ENCODE assay signal across 1 mouse cellular context in genomic region chr19:43689419-43690246, GRCm38 (mm10).
TF ChIP-seq lines count a peak whose summit lies in the region.

Gene Entpd7, plus strand, starts transcription at chr19:43689672.

TF ChIP-seq in CH12.LX, 34 proteins besides CTCF, POLR2A, EP300 and RAD21 (continued from another document):
- TF ChIP-seq UBTF (IDR thresholded peaks at IDR 0.05; ENCODE audit: low read depth, low read length), result 0 out of 2 replicates have a peak, but pooled peaks have one; percentile 62
- TF ChIP-seq ETS1 (conservative IDR thresholded peaks at IDR 0.05; ENCODE audit: low read depth, low read length), result no peak
- TF ChIP-seq ZKSCAN1 (IDR thresholded peaks at IDR 0.05; ENCODE audit: borderline replicate concordance, low read depth, low read length), result no peak
- peak; percentile 65; the same call in 1 of the 2 replicates for TF ChIP-seq TBP (conservative IDR thresholded peaks at IDR 0.05; ENCODE audit: low read depth, low read length)
- no peak for TF ChIP-seq JUN (IDR thresholded peaks at IDR 0.05; ENCODE audit: insufficient read depth, low read depth, low read length)
- no peak for TF ChIP-seq ZC3H11A (IDR thresholded peaks at IDR 0.05; ENCODE audit: low read depth, low read length)
- TF ChIP-seq KAT2A (IDR thresholded peaks at IDR 0.05; ENCODE audit: insufficient replicate concordance, low read length), result 0 out of 2 replicates have a peak, but pooled peaks have one; percentile 16
- peak; percentile 64 for TF ChIP-seq HCFC1 (IDR thresholded peaks at IDR 0.05; ENCODE audit: low read depth, low read length)
- peak; percentile 58; the same call in 1 of the 2 replicates for TF ChIP-seq ZMIZ1 (IDR thresholded peaks at IDR 0.05; ENCODE audit: low read depth, low read length)
- TF ChIP-seq E2F4 (IDR thresholded peaks at IDR 0.05; ENCODE audit: insufficient replicate concordance, low read depth, low read length), result no peak
- no peak for TF ChIP-seq CHD2 (IDR thresholded peaks at IDR 0.05; ENCODE audit: low read length)
- TF ChIP-seq TCF12 (IDR thresholded peaks at IDR 0.05; ENCODE audit: low read depth, low read length), result peak; percentile 54; the same call in 1 of the 2 replicates
- TF ChIP-seq MAX (IDR thresholded peaks at IDR 0.05; ENCODE audit: low read length), result no peak
- TF ChIP-seq ZNF384 (IDR thresholded peaks at IDR 0.05; ENCODE audit: low read depth, low read length), result no peak
- no peak for TF ChIP-seq MAZ (IDR thresholded peaks at IDR 0.05; ENCODE audit: low read depth, low read length)
- no peak for TF ChIP-seq MAFK (IDR thresholded peaks at IDR 0.05; ENCODE audit: insufficient replicate concordance, low read length)
- no peak for TF ChIP-seq USF1 (IDR thresholded peaks at IDR 0.05; ENCODE audit: low read depth, low read length)
- peak; percentile 53; the same call in 1 of the 2 replicates for TF ChIP-seq IRF4 (IDR thresholded peaks at IDR 0.05; ENCODE audit: low read depth, low read length)
- TF ChIP-seq USF2 (conservative IDR thresholded peaks at IDR 0.05; ENCODE audit: low read depth, low read length), result no peak
- TF ChIP-seq MXI1 (IDR thresholded peaks at IDR 0.05; ENCODE audit: low read depth, low read length), result peak; percentile 56
- no peak for TF ChIP-seq JUND (conservative IDR thresholded peaks at IDR 0.05; ENCODE audit: low read depth, low read length)
